Mouse (Mus musculus) G1E (cell line): ENCODE measurements around the gene Mfsd2b. TPM values are rescaled to one million over a fixed set of nuclear protein-coding genes. Genes with fewer than 3 reads are reported as not detected.
A peak's percentile ranks its signal among the peaks of the same experiment; 100 is the strongest.
"Not testable (repeated sequence)": the region's sequence is repeated elsewhere in the genome, so short reads cannot be mapped to it uniquely, and the experiment has no call there.

Experiments used
- ATAC-seq: 2 replicates; pipeline ENCODE4 v1.8.0; 2016; ENCODE audit warnings: mild to moderate bottlenecking; ENCODE audit not compliant: insufficient number of reproducible peaks, poor library complexity, low FRiP score, severe bottlenecking; ENCODE audit errors: extremely low read depth
- DNase-seq: peaks from one replicate; pipeline ENCODE4 v3.0.0; 2012; ENCODE audit warnings: low spot score
- H3K27me3 ChIP-seq: 2 replicates; pipeline ENCODE4 v1.6.1; 2012; ENCODE audit warnings: mild to moderate bottlenecking, low read length, inconsistent platforms; ENCODE audit not compliant: insufficient read depth
- H3K36me3 ChIP-seq: replicated peaks from 2 replicates; pipeline ENCODE3; 2012; ENCODE audit warnings: mild to moderate bottlenecking, inconsistent platforms
- H3K4me1 ChIP-seq: 2 replicates; pipeline ENCODE4 v1.6.1; 2012; ENCODE audit warnings: low read depth, low read length, inconsistent platforms, mixed read lengths; ENCODE audit not compliant: insufficient read depth
- H3K4me3 ChIP-seq: 2 replicates; pipeline ENCODE4 v1.5.1; 2012; ENCODE audit warnings: low read depth, mild to moderate bottlenecking, inconsistent platforms, low read length, moderate library complexity, mixed read lengths
- H3K9me3 ChIP-seq: replicated peaks from 2 replicates; pipeline ENCODE4 v1.6.1; 2012; ENCODE audit warnings: inconsistent platforms
- CTCF ChIP-seq: IDR thresholded peaks from 2 replicates; pipeline ENCODE4 v1.5.1; 2012; ENCODE audit warnings: low read depth, low read length, inconsistent platforms, mixed read lengths
- GATA1 ChIP-seq: IDR thresholded peaks from 2 replicates; pipeline ENCODE4 v1.6.1; 2012; ENCODE audit warnings: borderline replicate concordance, low read length, inconsistent platforms, mixed read lengths
- GATA2 ChIP-seq: IDR thresholded peaks from 2 replicates; pipeline ENCODE4 v1.6.1; 2012; ENCODE audit warnings: low read depth, low read length, inconsistent platforms, borderline replicate concordance
- POLR2AphosphoS5 ChIP-seq: IDR thresholded peaks from 2 replicates; pipeline ENCODE4 v1.6.1; 2012; ENCODE audit warnings: low read depth, low read length, inconsistent platforms; ENCODE audit not compliant: insufficient replicate concordance
- TAL1 ChIP-seq: conservative IDR thresholded peaks from 2 replicates; pipeline ENCODE4 v1.6.1; 2012; ENCODE audit warnings: low read depth, low read length, inconsistent platforms, mixed read lengths
- polyA plus RNA-seq: library from polyadenylated mRNA; stranded (reverse); fragments of >175 nt; gene quantifications from 2 replicates; pipeline ENCODE4 v1.2.3, GENCODE M21; 2012
- total RNA-seq, 2 experiments: library from RNA; stranded (forward) in 1 of 2; stranded (reverse) in 1 of 2; fragments of 200-1000 nt in 1 of 2; fragments of >200 nt in 1 of 2; fragmentation: Nextera tagmentation in 1 of 2; gene quantifications; 2 replicates each; pipeline ENCODE4 v1.2.3; 2014 to 2017

The Mfsd2b gene
- total and polyA plus RNA-seq, 3 experiments, result 72.0 to 182 (median 120) TPM

GRCm38 (mm10) chr12:4911716-4912115 is 37.6 kb upstream of the Mfsd2b start:
- Histone ChIP-seq H3K27me3 (no peaks in the 10 kb centered on the region), H3K4me1 (peaks cover 12% of the 10 kb centered on the region), H3K9me3 (no peaks in the 10 kb centered on the region), H3K4me3 (no peak overlapping the region), H3K36me3 (no peaks in the 10 kb centered on the region)
- no peak for DNase-seq
- no peak for TF ChIP-seq CTCF
- no peak for TF ChIP-seq GATA1
- TF ChIP-seq GATA2, result no peak
- TF ChIP-seq POLR2AphosphoS5, result no peak
- TF ChIP-seq TAL1, result no peak
- ATAC-seq, result no peak

- not testable (repeated sequence) for H3K36me3 ChIP-seq, H3K27me3 ChIP-seq, H3K4me3 ChIP-seq, DNase-seq, H3K9me3 ChIP-seq, ATAC-seq
- H3K4me1 ChIP-seq, result peaks cover 17% of the 10 kb centered on the region
Observed at GRCm38 (mm10) chr12:4910496-4910895, 36.3 kb upstream of the Mfsd2b start.

- DNase-seq, result no peak
- H3K36me3 ChIP-seq, result peaks cover 18% of the 10 kb centered on the region
- TF ChIP-seq CTCF, result no peak
- H3K27me3 ChIP-seq, result no peaks in the 10 kb centered on the region
- no peaks in the 10 kb centered on the region for H3K9me3 ChIP-seq
- ATAC-seq, result no peak
- H3K4me3 ChIP-seq, result peak overlapping the region; percentile 86
- peaks cover 25% of the 10 kb centered on the region for H3K4me1 ChIP-seq
Observed at GRCm38 (mm10) chr12:4908391-4908790, 34.2 kb upstream of the Mfsd2b start.

GRCm38 (mm10) chr12:4906951-4907906 is 33.1 kb upstream of the Mfsd2b start, which contains the start of gene Ubxn2a:
Ubxn2a (minus strand) TSS chr12:4907705.
- Histone ChIP-seq H3K27me3 (no peaks in the 10 kb centered on the region), H3K36me3 (peaks cover 29% of the 10 kb centered on the region), H3K4me3 (peak within 1 kb of the TSS; percentile 86), H3K4me1 (peaks cover 29% of the 10 kb centered on the region), H3K9me3 (no peaks in the 10 kb centered on the region)
- ATAC-seq (peak; percentile 40; the same call in 1 of the 2 replicates), DNase-seq (peak; percentile 67)
- no peak for TF ChIP-seq TAL1
- TF ChIP-seq POLR2AphosphoS5, result no peak
- no peak for TF ChIP-seq GATA2
- no peak for TF ChIP-seq CTCF
- TF ChIP-seq GATA1, result no peak

GRCm38 (mm10) chr12:4906476-4906875 is 32.3 kb upstream of the Mfsd2b start:
- TF ChIP-seq GATA1 (no peak), POLR2AphosphoS5 (no peak), CTCF (no peak), GATA2 (no peak)
- Histone ChIP-seq H3K36me3 (peaks cover 34% of the 10 kb centered on the region), H3K4me1 (peaks cover 30% of the 10 kb centered on the region), H3K9me3 (no peaks in the 10 kb centered on the region), H3K27me3 (no peaks in the 10 kb centered on the region), H3K4me3 (peak overlapping the region; percentile 86)
- DNase-seq (no peak), ATAC-seq (no peak)

- Histone ChIP-seq H3K36me3 (peaks cover 38% of the 10 kb centered on the region), H3K9me3 (no peaks in the 10 kb centered on the region), H3K27me3 (no peaks in the 10 kb centered on the region), H3K4me1 (peaks cover 30% of the 10 kb centered on the region), H3K4me3 (peak overlapping the region; percentile 86; the same call in 1 of the 2 replicates)
- no peak for TF ChIP-seq GATA2
- TF ChIP-seq CTCF, result no peak
- TF ChIP-seq POLR2AphosphoS5, result no peak
- TF ChIP-seq TAL1, result no peak
- TF ChIP-seq GATA1, result no peak
- DNase-seq (no peak), ATAC-seq (no peak)
Observed at GRCm38 (mm10) chr12:4905946-4906345, 31.8 kb upstream of the Mfsd2b start.

GRCm38 (mm10) chr12:4898024-4898423 is 23.9 kb upstream of the Mfsd2b start:
- ATAC-seq, result no peak
- peaks cover 59% of the 10 kb centered on the region for H3K36me3 ChIP-seq

More at GRCm38 (mm10) chr12:4898024-4898423, 23.9 kb upstream of the Mfsd2b start:
- H3K4me1 ChIP-seq, result peaks cover 8% of the 10 kb centered on the region; the same call in 1 of the 2 replicates
- no peak for DNase-seq
- no peak overlapping the region for H3K4me3 ChIP-seq
- H3K9me3 ChIP-seq, result no peaks in the 10 kb centered on the region
- TF ChIP-seq GATA1 (no peak), POLR2AphosphoS5 (no peak), CTCF (no peak), GATA2 (no peak), TAL1 (no peak)
- no peaks in the 10 kb centered on the region for H3K27me3 ChIP-seq
